ENCODE assay signal across 19 mouse cellular contexts in genomic region chr7:25286989-25287388, GRCm38 (mm10). TPM values are rescaled to one million over a fixed set of nuclear protein-coding genes. Genes with fewer than 3 reads are reported as not detected.
DNase-seq lines count a peak whose midpoint lies in the region; ATAC-seq and TF ChIP-seq lines count a peak whose summit lies in the region.
"Had no signal": no experiment of that assay in that cellular context is flagged by ENCODE, and none has a peak within 500 bp of the region (broad histone marks: within the 10 kb centered on the region; RNA-seq: fewer than 3 reads in every experiment).

No protein-coding gene starts in this region.

- H3K27ac ChIP-seq in embryonic facial prominence, embryonic 13.5 days, result no peak overlapping the region
- H3K27ac ChIP-seq in embryonic facial prominence, embryonic 10.5 days (replicated peaks), result no peak overlapping the region
- H3K27ac ChIP-seq in intestine, postnatal 0 days (ENCODE audit: low read depth, low read length), result no peak overlapping the region
- no peak overlapping the region for H3K27ac ChIP-seq in intestine, embryonic 16.5 days (ENCODE audit: low read length)
- H3K27ac ChIP-seq: limb, embryonic 13.5 days; midbrain, embryonic 12.5 days had no signal

- H3K4me3 ChIP-seq in embryonic facial prominence, embryonic 13.5 days, result 0 out of 2 replicates have a peak overlapping the region, but pooled peaks have one; percentile 2
- H3K4me3 ChIP-seq in embryonic facial prominence, embryonic 10.5 days, result no peak overlapping the region
- H3K4me3 ChIP-seq in intestine, postnatal 0 days (ENCODE audit: low read depth, low read length), result no peak overlapping the region
- no peak overlapping the region for H3K4me3 ChIP-seq in intestine, embryonic 16.5 days (ENCODE audit: low read length)
- no peak overlapping the region for H3K4me3 ChIP-seq in lung, adult 2 months (replicated peaks; ENCODE audit: extremely low read depth, low read depth, low read length)
- H3K4me3 ChIP-seq in myocyte, result no peak overlapping the region
- H3K4me3 ChIP-seq: limb, embryonic 13.5 days; midbrain, embryonic 12.5 days had no signal

- no peak for ATAC-seq in embryonic facial prominence, embryonic 13.5 days (ENCODE audit: insufficient number of reproducible peaks, insufficient read depth, low FRiP score, low TSS enrichment, low read depth)
- no peak for ATAC-seq in intestine, postnatal 0 days
- ATAC-seq in intestine, embryonic 16.5 days, result no peak

- peaks cover 76% of the 10 kb centered on the region for H3K36me3 ChIP-seq in embryonic facial prominence, embryonic 13.5 days
- peaks cover 76% of the 10 kb centered on the region for H3K36me3 ChIP-seq in embryonic facial prominence, embryonic 10.5 days (replicated peaks)
- H3K36me3 ChIP-seq in intestine, postnatal 0 days (ENCODE audit: control insufficient read depth, insufficient read depth), result peaks cover 73% of the 10 kb centered on the region
- peaks cover 54% of the 10 kb centered on the region for H3K36me3 ChIP-seq in intestine, embryonic 16.5 days (ENCODE audit: control insufficient read depth, insufficient read depth, low read length)
- H3K36me3 ChIP-seq in myocyte (ENCODE audit: control insufficient read depth, insufficient read depth), result peaks cover 16% of the 10 kb centered on the region

- peaks cover 38% of the 10 kb centered on the region for H3K4me1 ChIP-seq in embryonic facial prominence, embryonic 13.5 days
- H3K4me1 ChIP-seq in embryonic facial prominence, embryonic 10.5 days, result peaks cover 29% of the 10 kb centered on the region
- H3K4me1 ChIP-seq in intestine, postnatal 0 days (replicated peaks; ENCODE audit: control insufficient read depth, insufficient read depth, low read length), result 0 out of 2 replicates have a peak, but pooled peaks cover 3% of the 10 kb centered on the region
- peaks cover 39% of the 10 kb centered on the region for H3K4me1 ChIP-seq in intestine, embryonic 16.5 days (ENCODE audit: control insufficient read depth, insufficient read depth, low read length)
- peaks cover 15% of the 10 kb centered on the region for H3K4me1 ChIP-seq in lung, adult 2 months (ENCODE audit: control insufficient read depth, insufficient read depth, low read length)

- WGBS in embryonic facial prominence, embryonic 13.5 days, result 81% methylated on average over 8 of the region's 8 CpGs
- 84% methylated on average over 8 of the region's 8 CpGs for WGBS in embryonic facial prominence, embryonic 10.5 days
- 84% methylated on average over 8 of the region's 8 CpGs for WGBS in intestine, postnatal 0 days
- WGBS in intestine, embryonic 16.5 days, result 84% methylated on average over 8 of the region's 8 CpGs
- 77% methylated on average over 8 of the region's 8 CpGs for WGBS in lung, adult 2 months

- no peak overlapping the region for H3ac ChIP-seq in myocyte (ENCODE audit: control insufficient read depth, insufficient read length)

- peak; percentile 46 for TF ChIP-seq CTCF in intestine, postnatal 0 days (IDR thresholded peaks at IDR 0.05; ENCODE audit: low read depth)
- TF ChIP-seq CTCF in lung, adult 2 months (IDR thresholded peaks at IDR 0.05; ENCODE audit: insufficient read depth, low read length), result no peak

- H3K4me2 ChIP-seq in embryonic facial prominence, embryonic 13.5 days, result no peak overlapping the region
- H3K4me2 ChIP-seq in intestine, postnatal 0 days (replicated peaks; ENCODE audit: low read depth), result no peak overlapping the region
- H3K4me2 ChIP-seq in intestine, embryonic 16.5 days (ENCODE audit: low read depth, low read length), result no peak overlapping the region
- H3K4me2 ChIP-seq in myocyte (ENCODE audit: low read depth), result no peak overlapping the region
- H3K4me2 ChIP-seq: limb, embryonic 13.5 days; midbrain, embryonic 12.5 days had no signal

- no peak overlapping the region for H3K9ac ChIP-seq in embryonic facial prominence, embryonic 13.5 days
- H3K9ac ChIP-seq in intestine, postnatal 0 days (ENCODE audit: low read depth, low read length), result no peak overlapping the region
- no peak overlapping the region for H3K9ac ChIP-seq in intestine, embryonic 16.5 days (ENCODE audit: low read depth, low read length)
- H3K9ac ChIP-seq: limb, embryonic 13.5 days; midbrain, embryonic 12.5 days had no signal

- H3K27me3 ChIP-seq in embryonic facial prominence, embryonic 13.5 days, result no peaks in the 10 kb centered on the region
- H3K27me3 ChIP-seq in embryonic facial prominence, embryonic 10.5 days (replicated peaks; ENCODE audit: low read depth, poor library complexity, severe bottlenecking), result no peaks in the 10 kb centered on the region
- no peaks in the 10 kb centered on the region for H3K27me3 ChIP-seq in intestine, postnatal 0 days (replicated peaks; ENCODE audit: control insufficient read depth, insufficient read depth, low read length)
- no peaks in the 10 kb centered on the region for H3K27me3 ChIP-seq in intestine, embryonic 16.5 days (replicated peaks; ENCODE audit: control insufficient read depth, insufficient read depth, low read length)
- no peaks in the 10 kb centered on the region for H3K27me3 ChIP-seq in myocyte (ENCODE audit: control insufficient read depth, insufficient read depth, insufficient read length)
- H3K27me3 ChIP-seq: limb, embryonic 13.5 days; midbrain, embryonic 12.5 days had no signal

- no peak for DNase-seq in embryonic facial prominence, embryonic 10.5 days (ENCODE audit: low spot score)
- DNase-seq in lung, postnatal 10 days, result peak; percentile 4
- DNase-seq in lung, adult 2 months, result no peak
- no peak for DNase-seq in adrenal gland, postnatal 36 days
- DNase-seq: adrenal gland, postnatal 25 days; cerebellum, adult 9-10 months; lung, adult 18-20 months; retina, postnatal 1 day; right cerebral cortex, postnatal 4 days; thymus, adult 18-20 months had no signal

- no peak for TF ChIP-seq POLR2A in lung, adult 2 months (IDR thresholded peaks at IDR 0.05; ENCODE audit: borderline replicate concordance, extremely low read depth, low read depth, low read length)
- no peak for TF ChIP-seq POLR2A in myocyte (IDR thresholded peaks at IDR 0.05; ENCODE audit: insufficient read length, low read depth)

- H3K79me2 ChIP-seq in myocyte (ENCODE audit: control insufficient read depth, insufficient read depth), result peaks cover 17% of the 10 kb centered on the region

- no peaks in the 10 kb centered on the region for H3K9me3 ChIP-seq in embryonic facial prominence, embryonic 13.5 days
- H3K9me3 ChIP-seq in embryonic facial prominence, embryonic 10.5 days, result no peaks in the 10 kb centered on the region; the same call in 1 of the 2 replicates
- H3K9me3 ChIP-seq in intestine, postnatal 0 days (ENCODE audit: control insufficient read depth), result no peaks in the 10 kb centered on the region
- H3K9me3 ChIP-seq in intestine, embryonic 16.5 days (ENCODE audit: control insufficient read depth, low read length), result no peaks in the 10 kb centered on the region
- H3K9me3 ChIP-seq: limb, embryonic 13.5 days; midbrain, embryonic 12.5 days had no signal

RNA-seq across cellular contexts. Expression of gene Pafah1b3, which starts 10.8 kb away (rescaled TPM):
- 315 and 322 TPM in 2 replicates for polyA plus RNA-seq in embryonic facial prominence, embryonic 13.5 days (2015; fragmentation: Nextera tagmentation; extraction: Ambion mirVana)
- 281 and 301 TPM in 2 replicates for polyA plus RNA-seq in embryonic facial prominence, embryonic 10.5 days (2016; fragmentation: Nextera tagmentation; extraction: Ambion mirVana)
- 87.6 and 91.9 TPM in 2 replicates for polyA plus RNA-seq in intestine, postnatal 0 days (2015; fragmentation: Nextera tagmentation; extraction: Ambion mirVana)
- 175 and 180 TPM in 2 replicates for polyA plus RNA-seq in intestine, embryonic 16.5 days (2015; fragmentation: Nextera tagmentation; extraction: Ambion mirVana)
- 42.7 and 49.1 TPM in 2 replicates for polyA plus RNA-seq in lung, adult 2 months (2012; rRNA removed)
- 54.0 TPM for polyA plus RNA-seq in myocyte (2012; fragmentation: generic; extraction: Trizol)
- total RNA-seq in adrenal gland, postnatal 36 days (2021), result 10 to 100 TPM; 32.7 to 34.0 TPM

RNA-seq across cellular contexts. Expression of gene Prr19, which starts 14.2 kb away (rescaled TPM):
- 0.60 and 0.92 TPM in 2 replicates for polyA plus RNA-seq in embryonic facial prominence, embryonic 13.5 days (2015; fragmentation: Nextera tagmentation; extraction: Ambion mirVana)
- polyA plus RNA-seq in embryonic facial prominence, embryonic 10.5 days (2016; fragmentation: Nextera tagmentation; extraction: Ambion mirVana), result 0.82 and 0.88 TPM in 2 replicates
- polyA plus RNA-seq in intestine, postnatal 0 days (2015; fragmentation: Nextera tagmentation; extraction: Ambion mirVana), result 0.12 TPM in 1 of 2 replicates, not detected in the other
- 0.56 and 0.93 TPM in 2 replicates for polyA plus RNA-seq in intestine, embryonic 16.5 days (2015; fragmentation: Nextera tagmentation; extraction: Ambion mirVana)
- polyA plus RNA-seq in lung, adult 2 months (2012; rRNA removed), result not detected in 2 replicates
- polyA plus RNA-seq in myocyte (2012; fragmentation: generic; extraction: Trizol), result not detected
- not detected for total RNA-seq in adrenal gland, postnatal 36 days (2021)
- total RNA-seq: adrenal gland, postnatal 25 days; gastrocnemius, adult 8-10 months; heart, postnatal 25 days; neutrophil, adult 5-6 weeks had no signal

RNA-seq across cellular contexts. Expression of gene Tmem145, which starts 18.9 kb away (rescaled TPM):
- 2.2 and 2.5 TPM in 2 replicates for polyA plus RNA-seq in embryonic facial prominence, embryonic 13.5 days (2015; fragmentation: Nextera tagmentation; extraction: Ambion mirVana)
- 0.85 and 1.0 TPM in 2 replicates for polyA plus RNA-seq in embryonic facial prominence, embryonic 10.5 days (2016; fragmentation: Nextera tagmentation; extraction: Ambion mirVana)
- polyA plus RNA-seq in intestine, postnatal 0 days (2015; fragmentation: Nextera tagmentation; extraction: Ambion mirVana), result 0.69 and 0.92 TPM in 2 replicates
- 0.61 and 1.1 TPM in 2 replicates for polyA plus RNA-seq in intestine, embryonic 16.5 days (2015; fragmentation: Nextera tagmentation; extraction: Ambion mirVana)
- polyA plus RNA-seq in lung, adult 2 months (2012; rRNA removed), result not detected in 2 replicates
- polyA plus RNA-seq in myocyte (2012; fragmentation: generic; extraction: Trizol), result 0.02 TPM
- 1 to 10 TPM; 1.5 to 1.6 TPM for total RNA-seq in adrenal gland, postnatal 36 days (2021)
- total RNA-seq: gastrocnemius, adult 8-10 months; heart, postnatal 25 days; neutrophil, adult 5-6 weeks had no signal

RNA-seq across cellular contexts. Expression of gene Cic, which starts 19.5 kb away (rescaled TPM):
- polyA plus RNA-seq in embryonic facial prominence, embryonic 13.5 days (2015; fragmentation: Nextera tagmentation; extraction: Ambion mirVana), result 46.2 and 47.4 TPM in 2 replicates
- polyA plus RNA-seq in embryonic facial prominence, embryonic 10.5 days (2016; fragmentation: Nextera tagmentation; extraction: Ambion mirVana), result 17.1 and 21.4 TPM in 2 replicates
- 17.2 and 21.7 TPM in 2 replicates for polyA plus RNA-seq in intestine, postnatal 0 days (2015; fragmentation: Nextera tagmentation; extraction: Ambion mirVana)
- polyA plus RNA-seq in intestine, embryonic 16.5 days (2015; fragmentation: Nextera tagmentation; extraction: Ambion mirVana), result 17.3 and 19.9 TPM in 2 replicates
- polyA plus RNA-seq in lung, adult 2 months (2012; rRNA removed), result 96.1 and 107 TPM in 2 replicates
- 65.8 TPM for polyA plus RNA-seq in myocyte (2012; fragmentation: generic; extraction: Trizol)
- total RNA-seq in adrenal gland, postnatal 36 days (2021), result 100 to 1,000 TPM in 1 of 2 experiments, 10 to 100 TPM in 1; 94.8 to 116 TPM

RNA-seq across cellular contexts. Expression of gene Megf8, which starts 30.0 kb away (rescaled TPM):
- 17.6 and 18.5 TPM in 2 replicates for polyA plus RNA-seq in embryonic facial prominence, embryonic 13.5 days (2015; fragmentation: Nextera tagmentation; extraction: Ambion mirVana)
- 17.6 and 17.7 TPM in 2 replicates for polyA plus RNA-seq in embryonic facial prominence, embryonic 10.5 days (2016; fragmentation: Nextera tagmentation; extraction: Ambion mirVana)
- 3.4 and 3.8 TPM in 2 replicates for polyA plus RNA-seq in intestine, postnatal 0 days (2015; fragmentation: Nextera tagmentation; extraction: Ambion mirVana)
- polyA plus RNA-seq in intestine, embryonic 16.5 days (2015; fragmentation: Nextera tagmentation; extraction: Ambion mirVana), result 6.8 and 7.1 TPM in 2 replicates
- polyA plus RNA-seq in lung, adult 2 months (2012; rRNA removed), result 46.8 and 49.8 TPM in 2 replicates
- polyA plus RNA-seq in myocyte (2012; fragmentation: generic; extraction: Trizol), result 41.0 TPM
- 10 to 100 TPM; 43.7 to 51.3 TPM for total RNA-seq in adrenal gland, postnatal 36 days (2021)
